Mouse (Mus musculus) small intestine, adult 2 months (tissue): ENCODE measurements around the gene Prdm2.

Source experiments
- CTCF ChIP-seq: fragments of 200-500 bp; IDR thresholded peaks from 2 replicates; pipeline ENCODE4 v1.5.1; 2012; ENCODE audit warnings: low read depth, mild to moderate bottlenecking, control low read depth, inconsistent platforms, low read length, moderate library complexity, mixed read lengths; ENCODE audit not compliant: insufficient replicate concordance, insufficient read length; ENCODE audit errors: extremely low read depth
- POLR2A ChIP-seq: fragments of 200-500 bp; IDR thresholded peaks from 2 replicates; pipeline ENCODE4 v1.6.1; 2012; ENCODE audit warnings: low read depth, mild to moderate bottlenecking, control low read depth, inconsistent platforms, low read length, moderate library complexity

- TF ChIP-seq CTCF: no peak
- TF ChIP-seq POLR2A: no peak
Measured at GRCm38 (mm10) chr4:143188571-143189191, 24.1 kb downstream of the Prdm2 start.
